Mouse (Mus musculus) small intestine, adult 2 months (tissue): Measurements from ENCODE around the gene Gm5868.
"Not testable (repeated sequence)": the region's sequence is repeated elsewhere in the genome, so short reads cannot be mapped to it uniquely, and the experiment has no call there.

Source experiments
- CTCF ChIP-seq: fragments of 200-500 bp; IDR thresholded peaks from 2 replicates; pipeline ENCODE4 v1.5.1; 2012; ENCODE audit warnings: low read depth, mild to moderate bottlenecking, control low read depth, inconsistent platforms, low read length, moderate library complexity, mixed read lengths; ENCODE audit not compliant: insufficient replicate concordance, insufficient read length; ENCODE audit errors: extremely low read depth
- POLR2A ChIP-seq: fragments of 200-500 bp; IDR thresholded peaks from 2 replicates; pipeline ENCODE4 v1.6.1; 2012; ENCODE audit warnings: low read depth, mild to moderate bottlenecking, control low read depth, inconsistent platforms, low read length, moderate library complexity

- TF ChIP-seq CTCF, POLR2A: not testable (repeated sequence)
These were observed 7.8 kb downstream of the Gm5868 start for GRCm38 (mm10) chr5:72579599-72579998.
